15 mouse cellular contexts compared by ENCODE assay signal in the genomic region with DNA sequence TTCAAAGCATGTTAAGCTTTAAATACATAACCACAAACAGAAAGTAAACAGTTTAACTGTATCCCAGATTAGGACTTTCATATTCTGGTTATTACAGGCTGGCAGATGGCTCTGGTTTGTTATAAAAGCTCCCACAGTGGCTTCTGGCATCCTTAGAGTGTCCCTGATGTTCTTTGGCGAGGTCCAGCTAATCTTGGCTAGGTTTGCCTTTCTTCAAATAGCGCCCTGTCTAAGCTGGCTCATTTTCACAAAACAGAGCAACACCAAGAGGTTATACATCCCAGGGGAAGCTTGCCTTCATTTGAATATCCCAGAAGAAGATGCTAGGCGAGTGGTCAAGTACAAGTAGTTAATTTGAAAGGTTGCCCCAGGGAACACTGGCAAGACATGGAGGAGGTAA.
DNase-seq lines count a peak whose midpoint lies in the region; ATAC-seq lines count a peak whose summit lies in the region.
"Had no signal": no experiment of that assay in that cellular context is flagged by ENCODE, and none has a peak within 500 bp of the region (broad histone marks: within the 10 kb centered on the region; RNA-seq: fewer than 3 reads in every experiment).

No protein-coding gene starts in this region.

- no peak overlapping the region for H3K4me3 ChIP-seq in forebrain, embryonic 14.5 days (ENCODE audit: low read depth, low read length)
- no peak overlapping the region for H3K4me3 ChIP-seq in forebrain, embryonic 11.5 days (ENCODE audit: low read depth, low read length)
- H3K4me3 ChIP-seq in midbrain, embryonic 11.5 days (ENCODE audit: low read depth, low read length): no peak overlapping the region
- no peak overlapping the region for H3K4me3 ChIP-seq in midbrain, embryonic 13.5 days (replicated peaks)
- H3K4me3 ChIP-seq in limb, embryonic 10.5 days: no peak overlapping the region
- H3K4me3 ChIP-seq: embryonic facial prominence, embryonic 13.5 days; heart, embryonic 13.5 days had no signal

- peaks cover 10% of the 10 kb centered on the region; the same call in 1 of the 2 replicates for H3K4me1 ChIP-seq in forebrain, embryonic 14.5 days (ENCODE audit: control insufficient read depth, insufficient read depth, low read length)
- H3K4me1 ChIP-seq in forebrain, embryonic 11.5 days (replicated peaks; ENCODE audit: control insufficient read depth, insufficient read depth, low read length): no peaks in the 10 kb centered on the region
- no peaks in the 10 kb centered on the region for H3K4me1 ChIP-seq in midbrain, embryonic 11.5 days (ENCODE audit: control insufficient read depth, insufficient read depth, low read length)
- peaks cover 4% of the 10 kb centered on the region; the same call in 1 of the 2 replicates for H3K4me1 ChIP-seq in midbrain, embryonic 13.5 days (replicated peaks)
- H3K4me1 ChIP-seq in limb, embryonic 10.5 days: no peaks in the 10 kb centered on the region
- H3K4me1 ChIP-seq: heart, embryonic 13.5 days had no signal

- DNase-seq in forebrain, embryonic 14.5 days (ENCODE audit: low spot score): peak; percentile 52
- no peak for DNase-seq in forebrain, embryonic 11.5 days (ENCODE audit: low spot score)
- DNase-seq in midbrain, embryonic 11.5 days (ENCODE audit: low spot score, missing footprints): peak; percentile 78
- DNase-seq in cerebellum, postnatal 10 days: peak; percentile 80 to 88
- DNase-seq in skeletal muscle tissue, adult 2 months (ENCODE audit: low read depth, low spot score): peak; percentile 40
- DNase-seq in retina, embryonic 14.5 days (ENCODE audit: low spot score): no peak
- no peak for DNase-seq in limb, embryonic 10.5 days (ENCODE audit: low spot score)
- DNase-seq: B cell, adult 2 months; liver, postnatal 0 days; thymus, adult 18-20 months had no signal

- peak; percentile 57; the same call in 1 of the 2 replicates for ATAC-seq in forebrain, embryonic 14.5 days
- no peak for ATAC-seq in forebrain, embryonic 11.5 days (replicated peaks; ENCODE audit: low FRiP score)
- no peak for ATAC-seq in midbrain, embryonic 11.5 days (ENCODE audit: low FRiP score)
- ATAC-seq in midbrain, embryonic 13.5 days: no peak
- ATAC-seq: activated CD4-positive, CD25-positive, alpha-beta regulatory T cell, adult 4 months; liver, postnatal 0 days had no signal

- H3K9me3 ChIP-seq in forebrain, embryonic 14.5 days (replicated peaks; ENCODE audit: control insufficient read depth, low read length): no peaks in the 10 kb centered on the region
- no peaks in the 10 kb centered on the region for H3K9me3 ChIP-seq in forebrain, embryonic 11.5 days (ENCODE audit: control insufficient read depth, low read length)
- H3K9me3 ChIP-seq in midbrain, embryonic 11.5 days (ENCODE audit: control insufficient read depth, low read length): no peaks in the 10 kb centered on the region
- no peaks in the 10 kb centered on the region for H3K9me3 ChIP-seq in midbrain, embryonic 13.5 days
- H3K9me3 ChIP-seq in limb, embryonic 10.5 days (replicated peaks): no peaks in the 10 kb centered on the region
- H3K9me3 ChIP-seq: embryonic facial prominence, embryonic 13.5 days; heart, embryonic 13.5 days had no signal

- no peak overlapping the region for H3K27ac ChIP-seq in forebrain, embryonic 14.5 days (ENCODE audit: low read depth, low read length)
- no peak overlapping the region for H3K27ac ChIP-seq in forebrain, embryonic 11.5 days (ENCODE audit: low read depth, low read length)
- H3K27ac ChIP-seq in midbrain, embryonic 11.5 days (ENCODE audit: low read depth, low read length): no peak overlapping the region
- H3K27ac ChIP-seq in midbrain, embryonic 13.5 days: no peak overlapping the region
- no peak overlapping the region for H3K27ac ChIP-seq in limb, embryonic 10.5 days
- H3K27ac ChIP-seq: embryonic facial prominence, embryonic 13.5 days; heart, embryonic 13.5 days; hindbrain, embryonic 14.5 days had no signal

- H3K27me3 ChIP-seq in forebrain, embryonic 14.5 days (replicated peaks; ENCODE audit: control insufficient read depth, insufficient read depth, low read length): no peaks in the 10 kb centered on the region
- H3K27me3 ChIP-seq in forebrain, embryonic 11.5 days (ENCODE audit: control insufficient read depth, insufficient read depth, low read length): no peaks in the 10 kb centered on the region
- no peaks in the 10 kb centered on the region for H3K27me3 ChIP-seq in midbrain, embryonic 11.5 days (ENCODE audit: control insufficient read depth, insufficient read depth, low read length)
- no peaks in the 10 kb centered on the region for H3K27me3 ChIP-seq in midbrain, embryonic 13.5 days
- H3K27me3 ChIP-seq in limb, embryonic 10.5 days (ENCODE audit: low read depth, poor library complexity, severe bottlenecking): no peaks in the 10 kb centered on the region
- H3K27me3 ChIP-seq: embryonic facial prominence, embryonic 13.5 days had no signal

- H3K36me3 ChIP-seq in forebrain, embryonic 14.5 days (ENCODE audit: control insufficient read depth, insufficient read depth, low read length): no peaks in the 10 kb centered on the region
- no peaks in the 10 kb centered on the region for H3K36me3 ChIP-seq in forebrain, embryonic 11.5 days (ENCODE audit: control insufficient read depth, insufficient read depth, low read length)
- H3K36me3 ChIP-seq in midbrain, embryonic 11.5 days (ENCODE audit: control insufficient read depth, insufficient read depth, low read length): no peaks in the 10 kb centered on the region
- H3K36me3 ChIP-seq in midbrain, embryonic 13.5 days: no peaks in the 10 kb centered on the region
- H3K36me3 ChIP-seq in limb, embryonic 10.5 days: no peaks in the 10 kb centered on the region
- H3K36me3 ChIP-seq: embryonic facial prominence, embryonic 13.5 days; heart, embryonic 13.5 days had no signal

- H3K9ac ChIP-seq in forebrain, embryonic 14.5 days (ENCODE audit: low read length): no peak overlapping the region
- no peak overlapping the region for H3K9ac ChIP-seq in forebrain, embryonic 11.5 days (ENCODE audit: low read length)
- no peak overlapping the region for H3K9ac ChIP-seq in midbrain, embryonic 11.5 days (ENCODE audit: low read length)
- H3K9ac ChIP-seq in midbrain, embryonic 13.5 days (replicated peaks): no peak overlapping the region
- H3K9ac ChIP-seq: embryonic facial prominence, embryonic 13.5 days; heart, embryonic 13.5 days; hindbrain, embryonic 14.5 days; liver, postnatal 0 days had no signal

- no peak overlapping the region for H3K4me2 ChIP-seq in forebrain, embryonic 14.5 days (ENCODE audit: low read length)
- H3K4me2 ChIP-seq in forebrain, embryonic 11.5 days (ENCODE audit: low read depth, low read length, severe bottlenecking): no peak overlapping the region
- no peak overlapping the region for H3K4me2 ChIP-seq in midbrain, embryonic 11.5 days
- H3K4me2 ChIP-seq in midbrain, embryonic 13.5 days (replicated peaks): no peak overlapping the region
- H3K4me2 ChIP-seq: embryonic facial prominence, embryonic 13.5 days; heart, embryonic 13.5 days; hindbrain, embryonic 14.5 days had no signal

- 52% methylated on average over 3 of the region's 3 CpGs for WGBS in forebrain, embryonic 14.5 days
- WGBS in forebrain, embryonic 11.5 days: 69% methylated on average over 3 of the region's 3 CpGs
- 65% methylated on average over 3 of the region's 3 CpGs for WGBS in midbrain, embryonic 11.5 days
- WGBS in midbrain, embryonic 13.5 days: 55% methylated on average over 3 of the region's 3 CpGs
- 75% methylated on average over 3 of the region's 3 CpGs for WGBS in limb, embryonic 10.5 days

Comparison
In these comparisons a context has a peak if more than half of its experiments do, and no peak if none do; other contexts are left out.
1. DNase-seq: peak in forebrain, embryonic 14.5 days (single experiment), midbrain, embryonic 11.5 days (single experiment), cerebellum, postnatal 10 days (2 of 2) and skeletal muscle tissue, adult 2 months (single experiment); none in forebrain, embryonic 11.5 days (single experiment), retina, embryonic 14.5 days (single experiment) and limb, embryonic 10.5 days (single experiment).